Mouse (Mus musculus): ENCODE measurements around the gene Car14. TPM values are rescaled to one million over a fixed set of nuclear protein-coding genes. Genes with fewer than 3 reads are reported as not detected.
"Not testable (repeated sequence)": the region's sequence is repeated elsewhere in the genome, so short reads cannot be mapped to it uniquely, and the experiment has no call there.

Gene Car14
- polyA plus RNA-seq, 1 experiment from 2014 or later = 32.1 TPM

- peaks cover 31% of the 10 kb centered on the region for H3K4me1 ChIP-seq
- H3K36me3 ChIP-seq (replicated peaks) = peaks cover 8% of the 10 kb centered on the region
- H3K27ac ChIP-seq = no peak overlapping the region
- 0 out of 2 replicates have a peak, but pooled peaks cover 6% of the 10 kb centered on the region for H3K27me3 ChIP-seq
- no peak overlapping the region for H3K4me2 ChIP-seq
- H3K9ac ChIP-seq = no peak overlapping the region
- ATAC-seq (ENCODE audit: low FRiP score) = no peak
- 79% methylated on average over 13 of the region's 13 CpGs for WGBS
- no peak overlapping the region for H3K4me3 ChIP-seq (replicated peaks)
- no peaks in the 10 kb centered on the region for H3K9me3 ChIP-seq
Observed at GRCm38 (mm10) chr3:95899800-95900524, 4.5 kb downstream of the Car14 start.

GRCm38 (mm10) chr3:95895501-95895900 is 9.0 kb downstream of the Car14 start:
- H3K4me1 ChIP-seq = peaks cover 24% of the 10 kb centered on the region
- not testable (repeated sequence) for H3K27ac ChIP-seq; H3K4me2 ChIP-seq; H3K9me3 ChIP-seq; H3K36me3 ChIP-seq (replicated peaks); H3K9ac ChIP-seq; ATAC-seq (ENCODE audit: low FRiP score); H3K4me3 ChIP-seq (replicated peaks)
- 91% methylated on average over 7 of the region's 7 CpGs for WGBS
- peaks cover 12% of the 10 kb centered on the region; the same call in 1 of the 2 replicates for H3K27me3 ChIP-seq

DNA sequence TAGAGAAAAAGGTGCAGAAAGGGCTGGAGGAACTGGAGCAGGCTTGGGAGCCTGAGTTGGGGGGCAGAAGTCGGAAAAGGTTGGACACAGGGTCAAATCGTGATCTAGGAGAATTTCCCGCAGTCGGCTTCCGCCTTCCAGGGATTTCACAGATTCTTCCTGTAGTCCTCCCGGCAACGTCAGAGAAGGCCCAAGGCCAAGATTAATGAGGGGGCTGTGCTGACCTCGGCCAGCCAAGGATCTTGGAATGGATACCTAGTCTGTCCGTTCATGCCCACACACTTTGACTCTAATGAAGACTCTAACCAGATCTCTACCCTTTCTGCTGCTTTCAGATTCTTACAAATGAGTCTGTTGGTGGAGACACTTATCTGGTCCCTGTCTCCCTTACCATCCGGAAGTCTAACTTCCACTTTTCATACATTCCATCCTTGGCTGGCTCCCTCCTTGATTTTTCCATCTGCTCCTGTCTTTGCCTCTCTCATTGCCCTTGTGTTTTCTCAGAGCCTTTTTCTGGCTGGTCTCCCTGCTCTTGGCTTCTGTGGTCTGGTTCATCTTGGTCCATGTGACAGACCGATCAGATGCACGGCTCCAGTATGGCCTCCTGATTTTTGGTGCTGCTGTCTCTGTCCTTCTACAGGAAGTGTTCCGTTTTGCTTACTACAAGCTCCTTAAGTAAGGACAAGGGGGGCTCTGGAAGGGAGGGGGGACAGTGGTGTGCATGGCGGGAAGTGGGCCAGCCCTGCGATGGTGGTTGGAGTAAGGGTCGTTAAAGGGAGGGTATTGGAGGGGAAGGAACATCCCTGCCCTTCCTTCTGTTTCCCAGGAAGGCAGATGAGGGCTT is 10.0 kb downstream of the Car14 start:
- Histone ChIP-seq H3K36me3 (replicated peaks) (peaks cover 8% of the 10 kb centered on the region), H3K9ac (peak overlapping the region; percentile 80), H3K27me3 (peaks cover 12% of the 10 kb centered on the region; the same call in 1 of the 2 replicates), H3K4me2 (peak overlapping the region; percentile 85), H3K4me1 (peaks cover 24% of the 10 kb centered on the region), H3K27ac (0 out of 2 replicates have a peak overlapping the region, but pooled peaks have one; percentile 31), H3K4me3 (replicated peaks) (peak overlapping the region; percentile 69), H3K9me3 (no peaks in the 10 kb centered on the region)
- no peak for ATAC-seq (ENCODE audit: low FRiP score)
- WGBS = 19% methylated on average over 16 of the region's 16 CpGs

GRCm38 (mm10) chr3:95893606-95894316 is 10.7 kb downstream of the Car14 start, which contains the start of gene Aph1a:
TSS of gene Aph1a (plus strand) at chr3:95893969.
- peak within 1 kb of the TSS; percentile 85 for H3K4me2 ChIP-seq
- not testable (repeated sequence) for H3K36me3 ChIP-seq (replicated peaks); H3K9me3 ChIP-seq
- peak within 1 kb of the TSS; percentile 69 for H3K4me3 ChIP-seq (replicated peaks)
- WGBS = under 1% methylated on average over 29 of the region's 43 CpGs
- H3K27ac ChIP-seq = peak within 1 kb of the TSS; percentile 42
- H3K9ac ChIP-seq = peak within 1 kb of the TSS; percentile 80
- ATAC-seq (ENCODE audit: low FRiP score) = peak; percentile 99
- H3K27me3 ChIP-seq = peaks cover 12% of the 10 kb centered on the region; the same call in 1 of the 2 replicates
- H3K4me1 ChIP-seq = peaks cover 24% of the 10 kb centered on the region

GRCm38 (mm10) chr3:95893126-95893525 is 11.4 kb downstream of the Car14 start:
- Histone ChIP-seq H3K4me3 (replicated peaks) (peak overlapping the region; percentile 69), H3K27me3 (peaks cover 12% of the 10 kb centered on the region; the same call in 1 of the 2 replicates), H3K9ac (peak overlapping the region; percentile 29; the same call in 1 of the 2 replicates), H3K4me2 (peak overlapping the region; percentile 57), H3K27ac (peak overlapping the region; percentile 42; the same call in 1 of the 2 replicates), H3K36me3 (replicated peaks) (no peaks in the 10 kb centered on the region; the same call in none of the 2 replicates), H3K9me3 (no peaks in the 10 kb centered on the region), H3K4me1 (peaks cover 24% of the 10 kb centered on the region)
- 0 out of 2 replicates have a peak, but pooled peaks have one; percentile 0 for ATAC-seq (ENCODE audit: low FRiP score)
- 28% methylated on average over 7 of the region's 7 CpGs for WGBS

DNA sequence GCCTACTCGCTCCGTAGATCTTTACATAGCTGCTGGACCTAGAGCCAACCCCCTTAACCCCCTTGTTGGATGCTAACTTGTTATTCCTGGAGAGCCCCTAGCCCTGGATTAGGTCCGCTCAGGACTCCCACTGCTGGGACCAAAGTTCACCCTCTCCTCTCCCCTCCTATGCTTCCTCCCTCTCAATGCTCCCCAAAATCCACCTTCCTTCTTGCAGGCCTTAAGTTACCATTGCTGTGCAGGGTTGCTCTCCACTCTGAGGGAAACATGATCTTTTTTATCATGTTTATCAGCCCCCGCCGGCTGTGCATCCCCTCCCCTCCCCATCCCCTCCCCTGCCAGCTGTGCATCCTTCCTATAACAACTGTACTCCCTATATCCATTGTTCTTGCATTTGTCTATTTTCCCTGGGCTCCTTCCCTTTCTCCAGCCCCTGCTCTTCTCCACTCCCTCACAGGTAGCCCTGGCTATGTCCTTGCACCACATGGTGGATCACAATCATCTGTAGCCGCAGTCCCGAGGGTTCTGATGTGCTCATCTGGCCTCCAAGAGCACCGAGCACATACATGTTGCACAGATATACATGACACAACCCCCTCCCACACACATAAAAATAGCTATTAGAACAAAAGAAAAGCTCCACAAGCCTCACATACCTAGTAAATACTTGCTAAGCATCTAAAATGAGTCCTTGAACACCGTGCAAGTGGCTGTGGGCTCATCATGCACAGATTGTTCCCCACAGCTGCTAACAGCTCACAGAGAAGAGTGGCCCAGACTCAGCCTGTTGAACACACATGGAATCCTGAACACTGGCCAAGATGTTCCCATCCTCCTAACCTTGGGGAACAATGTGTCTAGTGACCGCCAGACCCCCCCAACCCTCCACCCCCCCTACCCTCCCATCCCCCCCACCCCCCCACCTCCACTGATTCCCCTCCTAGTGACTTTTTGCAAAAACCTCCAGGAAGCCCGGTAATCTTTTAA is 12.1 kb downstream of the Car14 start:
- Histone ChIP-seq H3K9me3 (no peaks in the 10 kb centered on the region), H3K27me3 (peaks cover 12% of the 10 kb centered on the region; the same call in 1 of the 2 replicates), H3K9ac (peak overlapping the region; percentile 38; the same call in 1 of the 2 replicates), H3K4me1 (peaks cover 24% of the 10 kb centered on the region), H3K4me2 (no peak overlapping the region), H3K27ac (peak overlapping the region; percentile 42), H3K36me3 (replicated peaks) (no peaks in the 10 kb centered on the region; the same call in 1 of the 2 replicates), H3K4me3 (replicated peaks) (no peak overlapping the region)
- WGBS = 46% methylated on average over 11 of the region's 11 CpGs
- ATAC-seq (ENCODE audit: low FRiP score) = no peak

- H3K9me3 ChIP-seq = no peaks in the 10 kb centered on the region
Observed at GRCm38 (mm10) chr3:95891211-95892065, 13.1 kb downstream of the Car14 start, which contains the start of gene BC028528. TSS of gene BC028528 (minus strand) at chr3:95892005.

GRCm38 (mm10) chr3:95889664-95890063 is 14.8 kb downstream of the Car14 start:
- no peak overlapping the region for H3K4me2 ChIP-seq
- H3K27me3 ChIP-seq = peaks cover 18% of the 10 kb centered on the region
- no peaks in the 10 kb centered on the region for H3K36me3 ChIP-seq (replicated peaks)
- WGBS = 70% methylated on average over 3 of the region's 3 CpGs
- no peak overlapping the region for H3K4me3 ChIP-seq (replicated peaks)
- H3K27ac ChIP-seq = no peak overlapping the region
- no peak for ATAC-seq (ENCODE audit: low FRiP score)
- H3K9ac ChIP-seq = no peak overlapping the region
- no peaks in the 10 kb centered on the region for H3K9me3 ChIP-seq
- H3K4me1 ChIP-seq = peaks cover 16% of the 10 kb centered on the region

More at GRCm38 (mm10) chr3:95891211-95892065, 13.1 kb downstream of the Car14 start, which contains the start of gene BC028528:
- H3K27me3 ChIP-seq = peaks cover 12% of the 10 kb centered on the region; the same call in 1 of the 2 replicates
- H3K4me3 ChIP-seq (replicated peaks) = 0 out of 2 replicates have a peak within 1 kb of the TSS, but pooled peaks have one; percentile 1
- no peak for ATAC-seq (ENCODE audit: low FRiP score)
- H3K36me3 ChIP-seq (replicated peaks) = no peaks in the 10 kb centered on the region; the same call in 1 of the 2 replicates
- H3K4me1 ChIP-seq = peaks cover 24% of the 10 kb centered on the region
- no peak within 1 kb of the TSS for H3K4me2 ChIP-seq
- WGBS = 28% methylated on average over 12 of the region's 12 CpGs
- H3K27ac ChIP-seq = peak within 1 kb of the TSS; percentile 56
- H3K9ac ChIP-seq = peak within 1 kb of the TSS; percentile 38; the same call in 1 of the 2 replicates

GRCm38 (mm10) chr3:95887596-95887995 is 16.9 kb downstream of the Car14 start:
- no peak overlapping the region for H3K4me2 ChIP-seq
- no peak overlapping the region for H3K27ac ChIP-seq
- H3K9me3 ChIP-seq = no peaks in the 10 kb centered on the region
- WGBS = 78% methylated on average over 4 of the region's 4 CpGs
- no peak overlapping the region for H3K9ac ChIP-seq
- no peak for ATAC-seq (ENCODE audit: low FRiP score)
- H3K4me1 ChIP-seq = peaks cover 14% of the 10 kb centered on the region
- no peaks in the 10 kb centered on the region for H3K36me3 ChIP-seq (replicated peaks)
- H3K27me3 ChIP-seq = peaks cover 23% of the 10 kb centered on the region
- H3K4me3 ChIP-seq (replicated peaks) = no peak overlapping the region

DNA sequence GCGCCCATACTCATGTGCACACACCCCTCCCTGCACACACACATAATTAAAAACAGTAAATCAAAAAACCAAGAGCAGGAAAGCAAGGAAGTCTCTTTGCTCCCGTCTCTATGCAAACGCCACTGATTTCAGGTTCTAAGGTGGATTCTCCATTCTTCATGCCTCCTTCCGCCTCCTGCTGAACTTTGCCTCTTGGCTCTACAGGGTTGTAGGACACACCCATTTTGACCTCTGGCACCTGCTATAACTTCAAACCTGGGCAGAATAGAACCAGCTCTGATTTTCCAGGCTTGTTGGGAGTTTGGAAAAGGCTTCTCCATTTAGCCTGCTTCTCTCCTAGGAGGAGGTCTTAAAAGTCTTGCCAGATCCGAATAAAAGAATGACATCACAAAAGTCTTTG is 20.1 kb downstream of the Car14 start:
- Histone ChIP-seq H3K4me1 (peaks cover 16% of the 10 kb centered on the region), H3K9ac (no peak overlapping the region), H3K36me3 (replicated peaks) (no peaks in the 10 kb centered on the region), H3K4me2 (no peak overlapping the region), H3K9me3 (no peaks in the 10 kb centered on the region), H3K4me3 (replicated peaks) (no peak overlapping the region), H3K27ac (no peak overlapping the region), H3K27me3 (peaks cover 15% of the 10 kb centered on the region; the same call in 1 of the 2 replicates)
- WGBS = 89% methylated on average over 5 of the region's 5 CpGs
- ATAC-seq (ENCODE audit: low FRiP score) = no peak

All from forebrain, embryonic 12.5 days (tissue).